Mouse (Mus musculus) midbrain, embryonic 13.5 days (tissue): ENCODE results near the gene Rftn2. TPM values are rescaled to one million over a fixed set of nuclear protein-coding genes. Genes with fewer than 3 reads are reported as not detected.
A peak's percentile ranks its signal among the peaks of the same experiment; 100 is the strongest.
"Not testable (repeated sequence)": the region's sequence is repeated elsewhere in the genome, so short reads cannot be mapped to it uniquely, and the experiment has no call there.

ENCODE experiments used
- ATAC-seq: fragments of 200-750 bp; cut with Nextera tagmentation; 2 replicates; pipeline ENCODE4 v1.8.0; 2017; ENCODE audit warnings: mild to moderate bottlenecking, moderate TSS enrichment, moderate library complexity
- H3K27ac ChIP-seq: fragments of 300-500 bp; sonication (generic); 2 replicates; pipeline ENCODE4 v1.5.1; 2015; ENCODE audit warnings: inconsistent platforms, mild to moderate bottlenecking, moderate library complexity
- H3K27me3 ChIP-seq: fragments of 300-500 bp; sonication (generic); 2 replicates; pipeline ENCODE4 v1.6.1; 2015; ENCODE audit warnings: mild to moderate bottlenecking, inconsistent platforms
- H3K36me3 ChIP-seq: fragments of 300-500 bp; sonication (generic); 2 replicates; pipeline ENCODE4 v1.6.1; 2015; ENCODE audit warnings: mild to moderate bottlenecking, inconsistent platforms
- H3K4me1 ChIP-seq: fragments of 300-500 bp; sonication (generic); replicated peaks from 2 replicates; pipeline ENCODE4 v1.6.1; 2015; ENCODE audit warnings: inconsistent platforms
- H3K4me2 ChIP-seq: fragments of 300-500 bp; sonication (generic); replicated peaks from 2 replicates; pipeline ENCODE4 v1.6.1; 2015; ENCODE audit warnings: moderate library complexity, mild to moderate bottlenecking, inconsistent platforms
- H3K4me3 ChIP-seq: fragments of 300-500 bp; sonication (generic); replicated peaks from 2 replicates; pipeline ENCODE4 v1.5.1; 2015; ENCODE audit warnings: mild to moderate bottlenecking, inconsistent platforms
- H3K9ac ChIP-seq: fragments of 300-500 bp; sonication (generic); replicated peaks from 2 replicates; pipeline ENCODE4 v1.6.1; 2015; ENCODE audit warnings: mild to moderate bottlenecking, inconsistent platforms
- H3K9me3 ChIP-seq: fragments of 300-500 bp; sonication (generic); 2 replicates; pipeline ENCODE4 v1.6.1; 2016; ENCODE audit warnings: mild to moderate bottlenecking, inconsistent platforms
- WGBS: fragments of 180-500 bp; shearing (Covaris S2); methylation state at CpG from one replicate; pipeline ENCODE4 v1.1.7; 2015; 5-methylcytosine and 5-hydroxymethylcytosine counted together
- polyA plus RNA-seq: library from polyadenylated mRNA; unstranded; fragments of >200 nt; fragmentation: Nextera tagmentation; extraction: Ambion mirVana; gene quantifications from 2 replicates; pipeline ENCODE4 v1.2.1, GENCODE M21; 2015

Gene Rftn2
- polyA plus RNA-seq, 1 experiment from 2014 or later, result 8.5 TPM

DNA sequence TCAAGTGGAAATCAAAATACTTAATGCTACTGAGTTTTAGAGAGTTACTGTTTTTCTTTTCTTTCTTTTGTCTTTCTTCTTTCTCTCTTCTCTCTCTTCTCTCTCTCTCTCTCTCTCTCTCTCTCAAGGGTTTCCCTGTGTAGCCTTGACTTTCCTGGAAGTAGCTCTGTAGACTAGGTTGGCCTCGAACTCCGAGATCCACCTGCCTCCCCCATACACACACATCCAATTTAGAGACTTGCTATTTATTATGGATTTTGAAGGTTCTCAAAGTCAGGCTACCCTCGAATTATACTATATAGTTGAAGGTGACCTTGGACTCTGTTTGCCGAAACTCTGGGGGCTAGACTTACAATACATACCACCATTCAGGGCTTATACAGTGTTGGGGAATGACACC is 94.3 kb downstream of the Rftn2 start:
- peak overlapping the region; percentile 98 for H3K4me3 ChIP-seq
- ATAC-seq, result no peak
- no peaks in the 10 kb centered on the region for H3K9me3 ChIP-seq
- H3K27me3 ChIP-seq, result no peaks in the 10 kb centered on the region
- H3K4me1 ChIP-seq, result peaks cover 37% of the 10 kb centered on the region
- peak overlapping the region; percentile 63 for H3K4me2 ChIP-seq
- 0 out of 2 replicates have a peak, but pooled peaks cover 5% of the 10 kb centered on the region for H3K36me3 ChIP-seq
- 72% methylated on average over 4 of the region's 4 CpGs for WGBS
- no peak overlapping the region for H3K27ac ChIP-seq
- H3K9ac ChIP-seq, result peak overlapping the region; percentile 99

DNA sequence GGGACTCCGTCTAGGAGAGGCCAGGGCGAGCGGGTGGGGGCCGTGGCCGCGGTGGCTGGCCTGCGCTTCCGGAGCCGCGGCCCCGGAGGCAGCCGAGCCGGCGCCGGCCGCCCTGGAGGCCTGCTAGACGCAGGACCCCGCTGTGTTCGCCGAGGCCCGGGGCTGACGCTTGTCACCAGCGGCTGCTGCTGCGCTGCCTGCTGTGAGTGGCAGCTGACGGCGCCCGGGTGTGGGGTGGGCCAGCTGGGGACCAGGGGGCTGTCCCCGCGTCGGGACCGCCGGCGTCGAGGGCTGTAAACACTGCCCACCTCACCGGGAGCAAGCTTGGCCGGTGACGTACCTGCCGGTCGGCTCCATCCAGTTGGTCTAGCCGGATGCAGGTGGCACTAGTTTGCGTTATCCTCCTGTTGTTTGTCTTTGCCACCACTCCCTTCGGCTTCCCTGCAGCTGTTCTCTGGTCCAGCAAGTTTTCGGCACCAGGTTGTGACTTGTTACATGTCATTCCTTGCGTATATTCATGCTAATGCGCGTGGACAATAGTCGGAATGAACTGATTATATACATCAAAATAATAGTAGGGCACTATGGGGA is 95.1 kb downstream of the Rftn2 start:
- no peak for ATAC-seq

DNA sequence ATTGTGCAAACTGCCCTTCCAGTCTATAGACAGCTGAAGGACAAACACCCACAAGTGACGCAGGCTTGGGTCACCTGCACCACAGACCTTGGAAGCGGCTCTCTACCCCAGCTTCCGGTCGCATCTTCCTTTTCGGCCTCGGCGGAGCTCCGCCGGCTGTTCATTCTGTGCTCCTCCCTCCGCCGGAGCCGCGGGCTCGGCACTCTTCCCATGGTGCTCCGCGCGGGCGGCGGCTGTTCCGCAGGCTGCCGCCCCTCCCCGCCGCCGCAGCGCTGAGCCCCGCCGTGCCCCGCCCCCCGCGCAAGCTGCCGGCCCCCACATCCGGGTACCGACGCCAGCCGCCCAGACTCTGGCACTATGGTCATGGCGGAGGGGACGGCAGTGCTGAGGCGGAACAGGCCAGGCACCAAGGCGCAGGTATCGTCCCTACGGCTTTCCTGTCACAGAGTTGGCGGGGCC is 95.6 kb downstream of the Rftn2 start, which contains the start of gene Mob4:
TSS of gene Mob4 (plus strand) at position 289 of the 459 bp plus-strand sequence.
- no peaks in the 10 kb centered on the region for H3K9me3 ChIP-seq
- H3K4me1 ChIP-seq, result peaks cover 37% of the 10 kb centered on the region
- peak within 1 kb of the TSS; percentile 99 for H3K9ac ChIP-seq
- peak; percentile 98 for ATAC-seq
- H3K4me3 ChIP-seq, result peak within 1 kb of the TSS; percentile 98
- peak within 1 kb of the TSS; percentile 63 for H3K4me2 ChIP-seq
- H3K36me3 ChIP-seq, result 0 out of 2 replicates have a peak, but pooled peaks cover 5% of the 10 kb centered on the region
- under 1% methylated on average over 42 of the region's 42 CpGs for WGBS
- no peaks in the 10 kb centered on the region for H3K27me3 ChIP-seq
- peak within 1 kb of the TSS; percentile 98 for H3K27ac ChIP-seq

More for the DNA sequence above, 95.1 kb downstream of the Rftn2 start:
- no peaks in the 10 kb centered on the region for H3K27me3 ChIP-seq
- peaks cover 37% of the 10 kb centered on the region for H3K4me1 ChIP-seq
- WGBS, result under 1% methylated on average over 47 of the region's 47 CpGs
- peak overlapping the region; percentile 98 for H3K4me3 ChIP-seq
- H3K4me2 ChIP-seq, result peak overlapping the region; percentile 63
- peak overlapping the region; percentile 99 for H3K9ac ChIP-seq
- H3K36me3 ChIP-seq, result 0 out of 2 replicates have a peak, but pooled peaks cover 5% of the 10 kb centered on the region
- H3K9me3 ChIP-seq, result no peaks in the 10 kb centered on the region
- peak overlapping the region; percentile 98 for H3K27ac ChIP-seq

DNA sequence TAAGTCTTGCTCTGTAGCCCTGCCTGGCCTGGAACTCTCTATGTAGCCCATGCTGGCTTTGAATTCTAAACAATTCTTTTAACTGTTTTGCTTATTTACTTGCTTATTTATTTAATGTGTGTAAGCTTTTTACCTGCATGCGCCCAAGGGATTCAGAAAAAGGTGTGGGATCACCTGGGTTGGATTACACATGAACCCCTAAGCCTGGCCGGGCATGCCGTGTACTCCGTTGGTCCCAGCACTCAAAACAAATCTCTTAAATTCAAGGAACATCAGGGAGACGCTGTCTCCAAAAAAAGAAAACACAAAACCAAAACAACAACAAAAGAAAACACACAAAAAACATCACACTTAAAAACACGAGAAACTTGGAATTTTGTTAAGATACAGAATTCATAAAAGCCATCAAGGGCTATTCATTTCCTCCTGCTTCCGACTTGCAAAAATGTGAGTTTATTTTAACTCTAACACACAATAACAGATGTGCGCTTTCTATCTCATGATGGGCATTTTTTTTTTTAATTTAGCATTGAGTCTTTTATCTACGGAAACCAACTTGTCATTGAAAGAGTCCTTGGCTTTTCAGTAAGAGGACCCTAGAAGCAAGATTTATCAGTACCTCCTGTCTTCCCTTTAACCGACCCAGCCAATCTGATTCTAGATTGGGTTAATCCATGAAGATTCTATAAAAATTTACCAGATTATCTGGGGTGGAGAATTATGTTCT is 96.2 kb downstream of the Rftn2 start:
- Histone ChIP-seq H3K27ac (peak overlapping the region; percentile 98), H3K9ac (peak overlapping the region; percentile 99), H3K4me1 (peaks cover 33% of the 10 kb centered on the region), H3K36me3 (no peaks in the 10 kb centered on the region), H3K4me3 (peak overlapping the region; percentile 98), H3K9me3 (no peaks in the 10 kb centered on the region), H3K4me2 (peak overlapping the region; percentile 63), H3K27me3 (no peaks in the 10 kb centered on the region)
- whole genome bisulfite sequencing, result 74% methylated on average over 10 of the region's 10 CpGs
- ATAC-seq, result no peak

DNA sequence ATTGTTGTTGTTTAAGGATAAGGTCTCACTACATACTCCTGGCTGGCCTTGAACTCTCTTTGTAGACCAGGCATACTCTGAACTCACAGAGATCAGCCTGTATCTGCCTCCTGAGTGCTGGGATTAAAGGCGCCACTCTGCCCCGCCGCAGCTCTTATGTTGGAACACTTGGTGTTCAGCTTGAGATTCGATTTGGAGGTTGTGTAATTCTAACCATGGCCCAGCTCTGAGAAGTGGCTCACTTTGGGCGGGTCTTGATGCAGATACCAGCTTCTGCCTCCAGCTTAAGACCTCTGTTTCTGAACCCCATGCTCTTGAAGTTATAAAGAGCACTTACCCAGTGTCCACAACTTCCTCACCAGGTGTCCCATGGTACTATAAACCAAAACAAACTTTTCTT is 96.9 kb downstream of the Rftn2 start:
- Histone ChIP-seq H3K9me3 (no peaks in the 10 kb centered on the region), H3K4me2 (no peak overlapping the region), H3K27ac (no peak overlapping the region; the same call in 1 of the 2 replicates), H3K9ac (no peak overlapping the region), H3K4me3 (no peak overlapping the region), H3K27me3 (no peaks in the 10 kb centered on the region), H3K36me3 (no peaks in the 10 kb centered on the region), H3K4me1 (peaks cover 33% of the 10 kb centered on the region)
- 95% methylated on average over 5 of the region's 5 CpGs for WGBS
- no peak for ATAC-seq

DNA sequence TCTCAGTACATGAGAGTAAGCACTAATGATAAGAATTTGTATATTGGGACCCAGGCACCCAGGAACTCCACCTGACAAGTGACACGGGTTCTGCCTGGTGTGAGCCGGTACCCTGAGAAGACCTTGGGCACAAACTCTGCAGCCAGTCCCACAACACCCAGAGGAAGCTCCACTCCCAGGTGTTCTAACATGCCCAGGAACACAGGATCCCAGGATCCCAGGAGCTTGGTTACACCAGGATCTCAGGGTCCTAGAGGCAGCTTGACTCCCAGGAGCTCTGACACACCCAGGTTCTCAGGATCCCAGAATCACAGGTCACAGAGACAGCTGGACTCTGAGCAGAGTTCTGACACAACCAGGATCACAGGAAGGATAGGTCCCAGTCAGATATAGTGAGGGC is 102.4 kb downstream of the Rftn2 start:
- WGBS, result 96% methylated on average over 2 of the region's 2 CpGs
- not testable (repeated sequence) for H3K4me1 ChIP-seq, ATAC-seq, H3K4me3 ChIP-seq, H3K4me2 ChIP-seq, H3K9ac ChIP-seq, H3K9me3 ChIP-seq, H3K27ac ChIP-seq, H3K27me3 ChIP-seq, H3K36me3 ChIP-seq

DNA sequence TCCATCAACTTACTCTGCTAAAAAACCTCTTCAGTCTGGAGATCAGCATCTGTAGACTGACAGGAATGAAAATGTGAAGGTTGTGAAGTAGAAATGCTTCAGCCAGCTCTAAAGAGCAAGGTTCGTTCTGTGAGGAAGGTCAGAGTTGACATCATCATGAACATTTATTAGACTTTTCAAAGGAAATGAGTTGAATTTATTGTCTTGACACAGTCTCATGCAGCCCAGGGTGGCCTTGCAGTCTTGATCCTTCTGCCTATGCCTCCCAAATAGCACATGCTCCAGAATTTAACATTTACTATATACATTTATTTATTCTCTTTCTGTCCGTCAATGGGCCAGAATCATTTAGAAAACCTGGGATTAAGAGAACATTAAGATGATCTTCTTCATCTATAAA is 103.0 kb downstream of the Rftn2 start:
- 92% methylated on average over 2 of the region's 2 CpGs for WGBS
- H3K4me3 ChIP-seq, result no peak overlapping the region
- no peak overlapping the region for H3K9ac ChIP-seq
- no peak overlapping the region for H3K4me2 ChIP-seq
- ATAC-seq, result no peak
- H3K27me3 ChIP-seq, result no peaks in the 10 kb centered on the region
- no peaks in the 10 kb centered on the region for H3K36me3 ChIP-seq
- no peaks in the 10 kb centered on the region for H3K9me3 ChIP-seq
- no peak overlapping the region for H3K27ac ChIP-seq
- no peaks in the 10 kb centered on the region for H3K4me1 ChIP-seq

DNA sequence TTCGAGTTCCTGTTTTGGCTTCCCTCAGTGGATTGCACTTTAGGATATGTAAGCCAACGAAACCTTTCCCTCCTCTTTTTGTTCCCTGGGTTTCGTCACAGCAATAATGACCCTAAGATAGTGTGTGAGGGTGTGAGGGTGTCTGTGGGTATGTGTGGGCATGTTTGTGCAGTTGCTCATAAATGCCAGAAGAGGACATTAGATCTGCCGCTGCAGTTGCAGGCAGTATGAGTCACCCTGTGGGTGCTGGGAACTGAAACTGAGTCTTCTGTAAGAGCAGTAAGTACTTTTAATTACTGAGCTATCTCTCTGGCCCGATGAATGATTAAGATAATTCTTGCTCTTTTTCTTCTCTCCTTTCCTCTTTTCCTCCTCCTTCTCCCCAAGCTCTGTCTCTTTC is 103.5 kb downstream of the Rftn2 start:
- no peak for ATAC-seq

More for the DNA sequence above, 103.5 kb downstream of the Rftn2 start:
- H3K4me3 ChIP-seq, result no peak overlapping the region
- H3K36me3 ChIP-seq, result no peaks in the 10 kb centered on the region
- 86% methylated on average over 5 of the region's 5 CpGs for WGBS
- no peak overlapping the region for H3K27ac ChIP-seq
- H3K4me1 ChIP-seq, result no peaks in the 10 kb centered on the region
- no peak overlapping the region for H3K9ac ChIP-seq
- no peaks in the 10 kb centered on the region for H3K27me3 ChIP-seq
- no peak overlapping the region for H3K4me2 ChIP-seq
- H3K9me3 ChIP-seq, result no peaks in the 10 kb centered on the region

Other genes starting within 250 kb of the Rftn2 start
- 342 and 394 TPM in 2 replicates for gene Sf3b1, start 199.3 kb downstream of the Rftn2 start, polyA plus RNA-seq
- gene Coq10b, start 174.0 kb downstream of the Rftn2 start, polyA plus RNA-seq, result 33.1 and 35.2 TPM in 2 replicates
- gene Hspe1, start 138.7 kb downstream of the Rftn2 start, polyA plus RNA-seq, result 294 and 301 TPM in 2 replicates
- gene Hspd1, start 138.5 kb downstream of the Rftn2 start, polyA plus RNA-seq, result 295 and 300 TPM in 2 replicates
- gene Mob4, start 95.6 kb downstream of the Rftn2 start, polyA plus RNA-seq, result 189 and 208 TPM in 2 replicates
- 3.2 and 3.6 TPM in 2 replicates for gene Mars2, start 10.4 kb upstream of the Rftn2 start, polyA plus RNA-seq
- gene Boll, start 136.7 kb upstream of the Rftn2 start, polyA plus RNA-seq, result 0.55 and 0.62 TPM in 2 replicates
- gene Plcl1, start 179.1 kb upstream of the Rftn2 start, polyA plus RNA-seq, result 3.5 and 3.7 TPM in 2 replicates